Mouse (Mus musculus): ENCODE data around the gene Chat.

DNA sequence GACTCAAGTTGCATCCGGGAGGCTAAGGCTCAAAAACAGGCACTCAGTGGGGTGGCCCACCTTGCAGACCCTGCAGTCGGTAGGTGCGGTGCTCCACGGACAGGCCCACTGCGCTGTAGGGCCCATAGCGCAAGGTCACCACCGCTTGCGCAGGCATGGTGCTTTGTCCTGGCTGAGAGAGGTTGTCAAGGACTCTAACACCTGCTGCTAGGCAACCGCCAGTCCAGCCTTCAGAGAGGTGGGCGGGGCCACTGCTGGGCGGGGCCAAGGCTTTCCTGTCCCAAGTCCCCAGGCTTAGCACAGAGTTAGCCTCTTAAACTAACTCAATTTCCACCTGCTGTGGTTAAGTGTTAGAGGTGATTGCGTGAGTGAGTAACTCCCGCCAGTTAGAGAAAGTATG is 77.6 kb downstream of the Chat start, which contains the start of gene 1700024G13Rik:
- TF ChIP-seq CTCF (IDR thresholded peaks at IDR 0.05; ENCODE audit: control insufficient read depth, insufficient read depth, low read length) (no peak), POLR2A (IDR thresholded peaks at IDR 0.05; ENCODE audit: borderline replicate concordance, control insufficient read depth, low read depth, low read length) (no peak)

All from bone marrow, adult 2 months (tissue).